Mouse (Mus musculus) lung, postnatal 0 days (tissue): ENCODE measurements around the gene Wnt8b.

Source experiments
- CTCF ChIP-seq: IDR thresholded peaks from 2 replicates; pipeline ENCODE4 v1.5.1; 2016; ENCODE audit warnings: antibody characterized with exemption, mild to moderate bottlenecking
- EP300 ChIP-seq: IDR thresholded peaks from 2 replicates; pipeline ENCODE4 v1.6.1; 2016; ENCODE audit warnings: antibody characterized with exemption, mild to moderate bottlenecking, control low read depth

DNA sequence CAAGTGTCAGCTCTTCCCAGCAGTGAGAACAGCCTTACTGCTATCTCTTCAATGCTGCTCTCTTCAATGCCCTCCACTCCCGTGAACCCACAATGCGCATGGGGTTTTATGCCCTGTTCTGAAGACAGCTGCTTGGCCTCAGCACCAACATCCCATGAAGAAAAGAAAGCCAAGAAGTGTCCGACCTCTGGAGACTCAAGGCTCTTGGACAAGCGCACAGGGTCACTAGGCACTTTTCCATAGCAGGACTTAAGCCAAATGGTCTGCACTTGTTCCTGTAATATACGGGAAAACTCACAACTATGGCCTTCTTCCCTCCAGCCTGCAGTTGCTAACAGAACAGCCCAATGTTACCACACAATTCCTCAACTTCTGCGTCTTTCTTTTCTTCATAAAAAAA is 18.0 kb upstream of the Wnt8b start:
- no peak for TF ChIP-seq EP300
- no peak for TF ChIP-seq CTCF
